Mouse (Mus musculus) left cerebral cortex, postnatal 25 days (tissue): ENCODE measurements around the gene Tep1. TPM values are rescaled to one million over a fixed set of nuclear protein-coding genes. Genes with fewer than 3 reads are reported as not detected.
"Not testable (repeated sequence)": the region's sequence is repeated elsewhere in the genome, so short reads cannot be mapped to it uniquely, and the experiment has no call there.

Experiments
- DNase-seq, 2 experiments: peaks; one replicate each; pipeline ENCODE4 v3.0.0; 2022; ENCODE audit warnings: low spot score in 2 of 2, mixed read lengths in 1 of 2
- intact Hi-C: fragments of 180-260 bp; cut with DNase I; formaldehyde crosslinking; loops from one replicate; pipeline ENCODE4 v1.15.1; 2025
- total RNA-seq, 2 experiments: library from RNA; stranded (reverse); gene quantifications; 2 replicates each; pipeline ENCODE4 v1.2.3; 2021

Gene Tep1
- total RNA-seq, 2 experiments from 2014 or later = 2.4 to 5.0 TPM

GRCm38 (mm10) chr14:50871284-50871683 lies 924 bp upstream of the Tep1 start:
- no peak for DNase-seq
- intact Hi-C loops = loop anchor here (5.0 kb wide), 1 partner anchor 64 kb away; the partner anchor contains the start of genes Ccnb1ip1 and Parp2

GRCm38 (mm10) chr14:50870805-50871143 lies 414 bp upstream of the Tep1 start:
- intact Hi-C loops = loop anchor here (5.0 kb wide), 1 partner anchor 63 kb away; the partner anchor contains the start of genes Ccnb1ip1 and Parp2
- DNase-seq = no peak

GRCm38 (mm10) chr14:50868656-50869055 lies 1.7 kb downstream of the Tep1 start:
- intact Hi-C loops = no loop called here
- no peak for DNase-seq

- intact Hi-C loops = no loop called here
- DNase-seq = no peak
Observed at GRCm38 (mm10) chr14:50868211-50868610, 2.1 kb downstream of the Tep1 start.

- intact Hi-C loops = no loop called here
- DNase-seq = no peak
Observed at GRCm38 (mm10) chr14:50866966-50867365, 3.4 kb downstream of the Tep1 start.

GRCm38 (mm10) chr14:50865005-50865404 lies 5.4 kb downstream of the Tep1 start:
- intact Hi-C loops = not testable (repeated sequence)
- peak in 1 of 2 experiments; percentile 2 for DNase-seq

- no peak for DNase-seq
- intact Hi-C loops = no loop called here
Observed at GRCm38 (mm10) chr14:50862641-50863040, 7.7 kb downstream of the Tep1 start.

GRCm38 (mm10) chr14:50855788-50856187 lies 14.6 kb downstream of the Tep1 start:
- DNase-seq = no peak
- intact Hi-C loops = no loop called here

GRCm38 (mm10) chr14:50837236-50837635 lies 33.1 kb downstream of the Tep1 start:
- intact Hi-C loops = no loop called here
- DNase-seq = no peak

GRCm38 (mm10) chr14:50834435-50834834 lies 35.9 kb downstream of the Tep1 start:
- intact Hi-C loops = no loop called here
- DNase-seq = no peak

GRCm38 (mm10) chr14:50833964-50834363 lies 36.4 kb downstream of the Tep1 start:
- peak in 1 of 2 experiments; percentile 14 for DNase-seq
- intact Hi-C loops = no loop called here

- intact Hi-C loops = no loop called here
Observed at GRCm38 (mm10) chr14:50829878-50830277, 40.5 kb downstream of the Tep1 start.

GRCm38 (mm10) chr14:50826579-50826978 lies 43.8 kb downstream of the Tep1 start:
- intact Hi-C loops = no loop called here
- peak; percentile 26 to 61 for DNase-seq

More at GRCm38 (mm10) chr14:50829878-50830277, 40.5 kb downstream of the Tep1 start:
- no peak for DNase-seq

GRCm38 (mm10) chr14:50824219-50824618 lies 46.1 kb downstream of the Tep1 start:
- DNase-seq = no peak
- intact Hi-C loops = no loop called here

GRCm38 (mm10) chr14:50823240-50823639 lies 47.1 kb downstream of the Tep1 start:
- intact Hi-C loops = no loop called here
- DNase-seq = no peak

GRCm38 (mm10) chr14:50813060-50813459 lies 57.3 kb downstream of the Tep1 start:
- DNase-seq = no peak
- intact Hi-C loops = no loop called here

- DNase-seq = peak; percentile 99
- intact Hi-C loops = loop anchor here (1.0 to 5.0 kb wide), 5 partner anchors 22 to 281 kb away; partner anchors contain the start of genes Pip4p1, Pnp, Tep1 and Ttc5
Observed at GRCm38 (mm10) chr14:50807487-50808072, 62.8 kb downstream of the Tep1 start, which contains the start of the genes Ccnb1ip1 and Parp2. TSS of gene Ccnb1ip1 (minus strand) at chr14:50807732. TSS of gene Parp2 (plus strand) at chr14:50807841.

GRCm38 (mm10) chr14:50806469-50806868 lies 63.9 kb downstream of the Tep1 start:
- DNase-seq = not testable (repeated sequence)
- intact Hi-C loops = loop anchor here (2.0 to 5.0 kb wide), 4 partner anchors 66 to 282 kb away; partner anchors contain the start of genes Pip4p1, Pnp and Tep1

GRCm38 (mm10) chr14:50804683-50805082 lies 65.7 kb downstream of the Tep1 start:
- DNase-seq = no peak
- intact Hi-C loops = loop anchor here (5.0 kb wide), 2 partner anchors 68 to 128 kb away; partner anchors contain the start of genes Pip4p1, Pnp and Tep1

- DNase-seq = peak in 1 of 2 experiments; percentile 23
- intact Hi-C loops = no loop called here
Observed at GRCm38 (mm10) chr14:50802843-50803562, 67.4 kb downstream of the Tep1 start.

- no peak for DNase-seq
- intact Hi-C loops = no loop called here
Observed at GRCm38 (mm10) chr14:50802441-50802840, 67.9 kb downstream of the Tep1 start.
